Mouse (Mus musculus) midbrain, embryonic 11.5 days (tissue): ENCODE measurements around the gene Ptgfrn. TPM values are rescaled to one million over a fixed set of nuclear protein-coding genes. Genes with fewer than 3 reads are reported as not detected.

ENCODE experiments used
- ATAC-seq: fragments of 200-750 bp; cut with Nextera tagmentation; 2 replicates; pipeline ENCODE4 v1.8.0; 2017; ENCODE audit warnings: moderate TSS enrichment, moderate library complexity; ENCODE audit not compliant: low FRiP score
- DNase-seq: peaks from one replicate; pipeline ENCODE4 v3.0.0; 2015; ENCODE audit warnings: low spot score; ENCODE audit errors: missing footprints
- H3K27ac ChIP-seq: fragments of 300-500 bp; sonication (generic); 2 replicates; pipeline ENCODE4 v1.5.1; 2014; ENCODE audit warnings: low read depth, low read length
- H3K27me3 ChIP-seq: fragments of 300-500 bp; sonication (generic); 2 replicates; pipeline ENCODE4 v1.6.1; 2014; ENCODE audit warnings: mild to moderate bottlenecking, low read length, moderate library complexity, mixed read lengths; ENCODE audit not compliant: control insufficient read depth, insufficient read depth
- H3K36me3 ChIP-seq: fragments of 300-500 bp; sonication (generic); 2 replicates; pipeline ENCODE4 v1.6.1; 2014; ENCODE audit warnings: mild to moderate bottlenecking, low read length, moderate library complexity, mixed read lengths; ENCODE audit not compliant: control insufficient read depth, insufficient read depth
- H3K4me1 ChIP-seq: fragments of 300-500 bp; sonication (generic); 2 replicates; pipeline ENCODE4 v1.6.1; 2014; ENCODE audit warnings: low read length; ENCODE audit not compliant: control insufficient read depth, insufficient read depth
- H3K4me2 ChIP-seq: fragments of 300-500 bp; sonication (generic); 2 replicates; pipeline ENCODE4 v1.6.1; 2014; ENCODE audit warnings: mild to moderate bottlenecking, moderate library complexity
- H3K4me3 ChIP-seq: fragments of 300-500 bp; sonication (generic); 2 replicates; pipeline ENCODE4 v1.5.1; 2014; ENCODE audit warnings: low read depth, low read length
- H3K9ac ChIP-seq: fragments of 300-500 bp; sonication (generic); 2 replicates; pipeline ENCODE4 v1.6.1; 2014; ENCODE audit warnings: low read length
- H3K9me3 ChIP-seq: fragments of 300-500 bp; sonication (generic); 2 replicates; pipeline ENCODE4 v1.6.1; 2016; ENCODE audit warnings: low read length; ENCODE audit not compliant: control insufficient read depth
- WGBS: fragments of 180-500 bp; shearing (Covaris S2); extraction: QIAGEN DNeasy Blood & Tissue Kit; methylation state at CpG from one replicate; pipeline ENCODE4 v1.1.7; 2014; 5-methylcytosine and 5-hydroxymethylcytosine counted together
- polyA plus RNA-seq: library from polyadenylated mRNA; unstranded; fragments of >200 nt; fragmentation: Nextera tagmentation; extraction: Ambion mirVana; gene quantifications from 2 replicates; pipeline ENCODE4 v1.2.1, GENCODE M21; 2014

Ptgfrn gene
- polyA plus RNA-seq, 1 experiment from 2014 or later: 2.3 TPM

GRCm38 (mm10) chr3:101047586-101048275 lies 62.3 kb downstream of the Ptgfrn start:
- H3K4me2 ChIP-seq: no peak overlapping the region
- DNase-seq: peak; percentile 28
- H3K9me3 ChIP-seq: no peaks in the 10 kb centered on the region
- H3K27ac ChIP-seq: no peak overlapping the region
- no peaks in the 10 kb centered on the region for H3K4me1 ChIP-seq
- WGBS: 85% methylated on average over 15 of the region's 15 CpGs
- H3K36me3 ChIP-seq: no peaks in the 10 kb centered on the region
- no peak overlapping the region for H3K4me3 ChIP-seq
- no peak overlapping the region for H3K9ac ChIP-seq
- H3K27me3 ChIP-seq: no peaks in the 10 kb centered on the region
- no peak for ATAC-seq

GRCm38 (mm10) chr3:101045431-101045830 lies 64.6 kb downstream of the Ptgfrn start:
- 95% methylated on average over 15 of the region's 15 CpGs for WGBS
- no peaks in the 10 kb centered on the region for H3K36me3 ChIP-seq
- H3K9ac ChIP-seq: no peak overlapping the region

GRCm38 (mm10) chr3:101044686-101045085 lies 65.4 kb downstream of the Ptgfrn start:
- Histone ChIP-seq H3K27me3 (no peaks in the 10 kb centered on the region), H3K9ac (no peak overlapping the region), H3K36me3 (no peaks in the 10 kb centered on the region), H3K4me2 (no peak overlapping the region), H3K4me3 (no peak overlapping the region), H3K27ac (no peak overlapping the region), H3K4me1 (peaks cover 4% of the 10 kb centered on the region; the same call in 1 of the 2 replicates), H3K9me3 (no peaks in the 10 kb centered on the region)
- DNase-seq (no peak), ATAC-seq (no peak)
- WGBS: 83% methylated on average over 6 of the region's 6 CpGs

More at GRCm38 (mm10) chr3:101045431-101045830, 64.6 kb downstream of the Ptgfrn start:
- no peak for DNase-seq
- Histone ChIP-seq H3K27ac (no peak overlapping the region), H3K27me3 (no peaks in the 10 kb centered on the region), H3K4me3 (no peak overlapping the region), H3K4me1 (peaks cover 4% of the 10 kb centered on the region; the same call in 1 of the 2 replicates), H3K4me2 (no peak overlapping the region), H3K9me3 (no peaks in the 10 kb centered on the region)
- no peak for ATAC-seq

- no peak overlapping the region for H3K27ac ChIP-seq
- H3K36me3 ChIP-seq: no peaks in the 10 kb centered on the region
- H3K4me3 ChIP-seq: no peak overlapping the region
- no peaks in the 10 kb centered on the region for H3K9me3 ChIP-seq
- no peaks in the 10 kb centered on the region for H3K27me3 ChIP-seq
- H3K4me1 ChIP-seq: peaks cover 4% of the 10 kb centered on the region; the same call in 1 of the 2 replicates
- no peak overlapping the region for H3K9ac ChIP-seq
- peak; percentile 87 for DNase-seq
- H3K4me2 ChIP-seq: no peak overlapping the region
- 54% methylated on average over 7 of the region's 7 CpGs for WGBS
- ATAC-seq: no peak
Observed at GRCm38 (mm10) chr3:101041997-101042396, 68.1 kb downstream of the Ptgfrn start.

- H3K27me3 ChIP-seq: no peaks in the 10 kb centered on the region
- no peak overlapping the region for H3K4me3 ChIP-seq
- H3K9me3 ChIP-seq: no peaks in the 10 kb centered on the region
- ATAC-seq (no peak), DNase-seq (no peak)
- 84% methylated on average over 5 of the region's 5 CpGs for WGBS
- H3K4me2 ChIP-seq: no peak overlapping the region
- H3K36me3 ChIP-seq: no peaks in the 10 kb centered on the region
- H3K27ac ChIP-seq: no peak overlapping the region
- peaks cover 4% of the 10 kb centered on the region; the same call in 1 of the 2 replicates for H3K4me1 ChIP-seq
- H3K9ac ChIP-seq: no peak overlapping the region
Observed at GRCm38 (mm10) chr3:101037984-101038545, 72.0 kb downstream of the Ptgfrn start.

GRCm38 (mm10) chr3:101036001-101036400 lies 74.1 kb downstream of the Ptgfrn start:
- Histone ChIP-seq H3K4me3 (no peak overlapping the region), H3K9ac (no peak overlapping the region), H3K4me1 (no peaks in the 10 kb centered on the region), H3K27me3 (no peaks in the 10 kb centered on the region), H3K27ac (no peak overlapping the region), H3K9me3 (no peaks in the 10 kb centered on the region), H3K4me2 (no peak overlapping the region), H3K36me3 (no peaks in the 10 kb centered on the region)
- ATAC-seq: no peak
- 97% methylated on average over 2 of the region's 2 CpGs for WGBS
- no peak for DNase-seq

- no peak overlapping the region for H3K9ac ChIP-seq
- no peak overlapping the region for H3K27ac ChIP-seq
- no peak overlapping the region for H3K4me2 ChIP-seq
- ATAC-seq (no peak), DNase-seq (peak; percentile 45)
- no peak overlapping the region for H3K4me3 ChIP-seq
- no peaks in the 10 kb centered on the region for H3K36me3 ChIP-seq
- H3K9me3 ChIP-seq: no peaks in the 10 kb centered on the region
- H3K27me3 ChIP-seq: no peaks in the 10 kb centered on the region
- H3K4me1 ChIP-seq: no peaks in the 10 kb centered on the region
- WGBS: 85% methylated on average over 9 of the region's 9 CpGs
Observed at GRCm38 (mm10) chr3:101034509-101034908, 75.6 kb downstream of the Ptgfrn start.

- ATAC-seq (no peak), DNase-seq (peak; percentile 62)
- Histone ChIP-seq H3K4me2 (no peak overlapping the region), H3K4me1 (no peaks in the 10 kb centered on the region), H3K36me3 (no peaks in the 10 kb centered on the region), H3K27ac (no peak overlapping the region), H3K4me3 (no peak overlapping the region), H3K27me3 (no peaks in the 10 kb centered on the region), H3K9ac (no peak overlapping the region), H3K9me3 (no peaks in the 10 kb centered on the region)
- WGBS: 87% methylated on average over 4 of the region's 4 CpGs
Observed at GRCm38 (mm10) chr3:101033644-101034043, 76.4 kb downstream of the Ptgfrn start.

- no peak for ATAC-seq
- Histone ChIP-seq H3K4me1 (no peaks in the 10 kb centered on the region), H3K4me2 (no peak overlapping the region), H3K9me3 (no peaks in the 10 kb centered on the region), H3K9ac (no peak overlapping the region), H3K27me3 (no peaks in the 10 kb centered on the region), H3K27ac (no peak overlapping the region), H3K36me3 (no peaks in the 10 kb centered on the region), H3K4me3 (no peak overlapping the region)
- peak; percentile 33 for DNase-seq
- WGBS: 66% methylated on average over 7 of the region's 7 CpGs
Observed at GRCm38 (mm10) chr3:101031456-101032142, 78.5 kb downstream of the Ptgfrn start.
